Mouse (Mus musculus) liver, adult 2 months (tissue): ENCODE data around the gene A630001G21Rik.

Experiments
- CTCF ChIP-seq: fragments of 200-500 bp; IDR thresholded peaks from 2 replicates; pipeline ENCODE4 v1.5.1; 2011; ENCODE audit warnings: low read depth, low read length, control low read depth
- POLR2A ChIP-seq: fragments of 200-500 bp; IDR thresholded peaks from 2 replicates; pipeline ENCODE4 v1.6.1; 2011; ENCODE audit warnings: low read length, control low read depth; ENCODE audit not compliant: insufficient read depth; ENCODE audit errors: extremely low read depth

DNA sequence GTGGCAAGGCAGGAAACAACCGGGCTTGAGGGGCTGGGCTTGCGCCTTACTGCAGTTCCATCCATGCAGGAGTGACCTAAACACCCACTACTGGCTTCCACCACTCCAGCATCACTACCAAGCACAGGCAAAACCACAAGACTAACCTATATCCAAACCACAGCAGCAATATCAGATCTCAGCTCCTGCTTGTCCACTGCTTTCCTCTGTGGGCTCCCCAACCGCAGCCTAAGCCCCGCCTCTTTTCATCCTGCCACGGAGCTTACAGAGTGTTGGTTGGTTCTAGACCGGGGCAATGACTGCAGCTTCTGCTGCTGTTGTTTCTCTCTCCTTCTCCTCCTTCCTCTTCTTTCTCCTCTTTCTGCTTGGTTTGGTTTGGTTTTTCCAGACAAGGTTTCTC lies 15.1 kb downstream of the A630001G21Rik start:
- TF ChIP-seq CTCF (no peak), POLR2A (no peak)
